Mouse (Mus musculus): ENCODE results near the gene Lsr.

DNA sequence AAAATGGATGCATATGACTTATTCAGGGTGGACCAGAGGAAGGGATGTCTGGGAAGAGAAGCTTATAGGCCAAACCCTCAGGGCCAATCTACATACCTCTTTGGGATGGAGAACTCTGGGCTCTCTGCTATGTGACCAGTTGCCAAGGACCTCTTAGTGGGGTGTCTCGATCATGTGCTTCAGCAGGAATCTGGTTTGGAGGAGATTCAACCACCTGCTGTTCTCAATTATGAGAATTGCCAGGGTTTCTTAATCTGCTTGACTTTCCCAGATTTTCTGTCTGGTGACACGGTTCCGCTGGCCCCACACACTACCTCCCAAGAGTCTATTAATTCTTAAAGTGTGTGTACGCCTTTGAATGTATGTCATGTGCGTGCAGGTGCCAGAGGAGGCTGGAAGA is 20.7 kb upstream of the Lsr start:
- TF ChIP-seq CTCF (IDR thresholded peaks at IDR 0.05; ENCODE audit: borderline replicate concordance, extremely low read depth, insufficient read depth, insufficient read length) = no peak
- no peak for TF ChIP-seq POLR2A (IDR thresholded peaks at IDR 0.05; ENCODE audit: borderline replicate concordance, extremely low read depth, insufficient read depth, insufficient read length, poor library complexity, severe bottlenecking)
